Mouse (Mus musculus) forebrain, postnatal 0 days (tissue): ENCODE measurements around the gene Iqce. TPM values are rescaled to one million over a fixed set of nuclear protein-coding genes. Genes with fewer than 3 reads are reported as not detected.
A peak's percentile ranks its signal among the peaks of the same experiment; 100 is the strongest.

Experiments used
- ATAC-seq: fragments of 200-750 bp; cut with Nextera tagmentation; 2 replicates; pipeline ENCODE4 v1.8.0; 2017; ENCODE audit warnings: mild to moderate bottlenecking, moderate library complexity
- DNase-seq: peaks from one replicate; pipeline ENCODE4 v3.0.0-alpha.2; 2015
- H3K27ac ChIP-seq: fragments of 300-500 bp; sonication (generic); 2 replicates; pipeline ENCODE4 v1.5.1; 2014; ENCODE audit warnings: low read depth, mild to moderate bottlenecking, antibody characterized with exemption, low read length, moderate library complexity, mixed read lengths
- H3K27me3 ChIP-seq: fragments of 300-500 bp; sonication (generic); 2 replicates; pipeline ENCODE4 v1.6.1; 2014; ENCODE audit warnings: mild to moderate bottlenecking, low read length, mixed read lengths; ENCODE audit not compliant: insufficient read depth
- H3K36me3 ChIP-seq: fragments of 300-500 bp; sonication (generic); 2 replicates; pipeline ENCODE4 v1.6.1; 2014; ENCODE audit warnings: mild to moderate bottlenecking, moderate library complexity; ENCODE audit not compliant: insufficient read depth
- H3K4me1 ChIP-seq: fragments of 300-500 bp; sonication (generic); 2 replicates; pipeline ENCODE4 v1.6.1; 2014; ENCODE audit warnings: antibody characterized with exemption; ENCODE audit not compliant: insufficient read depth
- H3K4me2 ChIP-seq: fragments of 300-500 bp; sonication (generic); 2 replicates; pipeline ENCODE4 v1.6.1; 2014; ENCODE audit warnings: low read depth, mild to moderate bottlenecking, moderate library complexity
- H3K4me3 ChIP-seq: fragments of 300-500 bp; sonication (generic); 2 replicates; pipeline ENCODE4 v1.5.1; 2014; ENCODE audit warnings: low read depth, low read length, mixed read lengths
- H3K9ac ChIP-seq: fragments of 300-500 bp; sonication (generic); 2 replicates; pipeline ENCODE4 v1.6.1; 2014; ENCODE audit warnings: mild to moderate bottlenecking
- H3K9me3 ChIP-seq: fragments of 300-500 bp; sonication (generic); 2 replicates; pipeline ENCODE4 v1.6.1; 2016; ENCODE audit warnings: low read length
- CTCF ChIP-seq: sonication (generic); IDR thresholded peaks from 2 replicates; pipeline ENCODE4 v1.5.1; 2016; ENCODE audit warnings: antibody characterized with exemption, control low read depth, low read depth
- WGBS: fragments of 180-500 bp; shearing (Covaris S2); extraction: QIAGEN DNeasy Blood & Tissue Kit; methylation state at CpG from one replicate; pipeline ENCODE4 v1.1.7; 2014; 5-methylcytosine and 5-hydroxymethylcytosine counted together
- polyA plus RNA-seq: library from polyadenylated mRNA; unstranded; fragments of >200 nt; fragmentation: Nextera tagmentation; extraction: Ambion mirVana; gene quantifications from 2 replicates; pipeline ENCODE4 v1.2.1, GENCODE M21; 2015
- total RNA-seq: library from RNA; depleted of rRNA; stranded (reverse); fragments of >200 nt; gene quantifications from 2 replicates; pipeline ENCODE4 v1.2.3, GENCODE M21; 2014

The Iqce gene
- total and polyA plus RNA-seq, 2 experiments from 2014 or later = 27.1 to 30.6 TPM

- H3K4me2 ChIP-seq = no peak overlapping the region
- H3K9ac ChIP-seq = no peak overlapping the region
- 63% methylated on average over 10 of the region's 10 CpGs for WGBS
- DNase-seq (no peak), ATAC-seq (peak; percentile 12; the same call in 1 of the 2 replicates)
- H3K4me3 ChIP-seq = no peak overlapping the region
- H3K36me3 ChIP-seq = peaks cover 43% of the 10 kb centered on the region
- H3K27me3 ChIP-seq = no peaks in the 10 kb centered on the region
- H3K9me3 ChIP-seq = no peaks in the 10 kb centered on the region
- TF ChIP-seq CTCF = 0 out of 2 replicates have a peak, but pooled peaks have one; percentile 5
- no peak overlapping the region for H3K27ac ChIP-seq
- no peaks in the 10 kb centered on the region for H3K4me1 ChIP-seq
Observed at GRCm38 (mm10) chr5:140621517-140621916, 80.7 kb downstream of the Iqce start.

- no peak overlapping the region for H3K27ac ChIP-seq
- WGBS = 65% methylated on average over 9 of the region's 9 CpGs
Observed at GRCm38 (mm10) chr5:140621092-140621491, 81.1 kb downstream of the Iqce start.

GRCm38 (mm10) chr5:140619895-140620736, 82.1 kb downstream of the Iqce start:
- H3K36me3 ChIP-seq = peaks cover 33% of the 10 kb centered on the region
- DNase-seq (no peak), ATAC-seq (peak; percentile 36)
- H3K4me1 ChIP-seq = no peaks in the 10 kb centered on the region
- no peak; the same call in 1 of the 2 replicates for TF ChIP-seq CTCF
- no peak overlapping the region for H3K4me3 ChIP-seq
- H3K27ac ChIP-seq = no peak overlapping the region
- no peak overlapping the region for H3K4me2 ChIP-seq
- no peaks in the 10 kb centered on the region for H3K27me3 ChIP-seq
- WGBS = 42% methylated on average over 7 of the region's 7 CpGs
- no peaks in the 10 kb centered on the region for H3K9me3 ChIP-seq
- no peak overlapping the region for H3K9ac ChIP-seq

More at GRCm38 (mm10) chr5:140621092-140621491, 81.1 kb downstream of the Iqce start:
- Histone ChIP-seq H3K36me3 (peaks cover 38% of the 10 kb centered on the region), H3K27me3 (no peaks in the 10 kb centered on the region), H3K4me2 (no peak overlapping the region), H3K4me3 (no peak overlapping the region), H3K9me3 (no peaks in the 10 kb centered on the region), H3K9ac (no peak overlapping the region), H3K4me1 (no peaks in the 10 kb centered on the region)
- DNase-seq = no peak
- no peak for TF ChIP-seq CTCF
- ATAC-seq = no peak

GRCm38 (mm10) chr5:140619151-140619771, 82.9 kb downstream of the Iqce start:
- Histone ChIP-seq H3K9me3 (no peaks in the 10 kb centered on the region), H3K27ac (no peak overlapping the region), H3K36me3 (peaks cover 25% of the 10 kb centered on the region), H3K4me1 (no peaks in the 10 kb centered on the region), H3K4me3 (no peak overlapping the region), H3K4me2 (no peak overlapping the region), H3K27me3 (no peaks in the 10 kb centered on the region), H3K9ac (no peak overlapping the region)
- TF ChIP-seq CTCF = peak; percentile 79
- DNase-seq = peak; percentile 80
- WGBS = 19% methylated on average over 6 of the region's 6 CpGs
- peak; percentile 54 for ATAC-seq

GRCm38 (mm10) chr5:140617714-140618113, 84.5 kb downstream of the Iqce start:
- Histone ChIP-seq H3K4me2 (no peak overlapping the region), H3K27ac (no peak overlapping the region), H3K4me3 (no peak overlapping the region), H3K9me3 (no peaks in the 10 kb centered on the region), H3K4me1 (no peaks in the 10 kb centered on the region), H3K36me3 (peaks cover 9% of the 10 kb centered on the region), H3K9ac (no peak overlapping the region), H3K27me3 (no peaks in the 10 kb centered on the region)
- no peak for ATAC-seq
- DNase-seq = no peak
- 75% methylated on average over 5 of the region's 5 CpGs for WGBS
- TF ChIP-seq CTCF = no peak

GRCm38 (mm10) chr5:140616691-140617090, 85.5 kb downstream of the Iqce start:
- H3K4me3 ChIP-seq = no peak overlapping the region
- TF ChIP-seq CTCF = no peak
- DNase-seq = no peak
- no peaks in the 10 kb centered on the region for H3K4me1 ChIP-seq
- no peaks in the 10 kb centered on the region for H3K27me3 ChIP-seq
- no peaks in the 10 kb centered on the region for H3K9me3 ChIP-seq
- H3K9ac ChIP-seq = no peak overlapping the region
- no peak overlapping the region for H3K4me2 ChIP-seq
- no peaks in the 10 kb centered on the region for H3K36me3 ChIP-seq
- 72% methylated on average over 9 of the region's 9 CpGs for WGBS
- no peak overlapping the region for H3K27ac ChIP-seq
- no peak for ATAC-seq

GRCm38 (mm10) chr5:140616110-140616503, 86.1 kb downstream of the Iqce start:
- no peak for DNase-seq

More at GRCm38 (mm10) chr5:140616110-140616503, 86.1 kb downstream of the Iqce start:
- ATAC-seq = no peak
- Histone ChIP-seq H3K36me3 (no peaks in the 10 kb centered on the region), H3K4me3 (no peak overlapping the region), H3K4me2 (no peak overlapping the region), H3K9ac (no peak overlapping the region), H3K27ac (no peak overlapping the region), H3K9me3 (no peaks in the 10 kb centered on the region), H3K27me3 (0 out of 2 replicates have a peak, but pooled peaks cover 2% of the 10 kb centered on the region), H3K4me1 (peaks cover 3% of the 10 kb centered on the region; the same call in 1 of the 2 replicates)
- TF ChIP-seq CTCF = no peak
- WGBS = 79% methylated on average over 6 of the region's 6 CpGs
